In the genomic region with DNA sequence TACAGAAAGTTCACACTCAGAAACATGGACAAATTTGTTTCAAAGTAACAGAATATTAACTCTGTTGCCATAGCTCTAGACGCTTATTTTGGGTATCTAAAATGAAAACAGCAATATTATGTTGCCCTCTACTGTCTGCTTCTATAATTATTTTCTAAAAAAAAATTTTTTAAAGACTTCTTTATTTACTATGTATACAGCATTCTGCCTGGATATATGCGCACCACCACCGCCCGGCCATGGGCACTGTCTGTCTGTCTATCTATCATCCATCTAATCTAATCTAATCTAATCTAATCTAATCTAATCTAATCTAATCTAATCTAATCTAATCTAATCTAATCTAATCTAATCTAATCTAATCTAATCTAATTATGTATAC, we compare ENCODE assay signal across 8 mouse cellular contexts. TPM values are rescaled to one million over a fixed set of nuclear protein-coding genes. Genes with fewer than 3 reads are reported as not detected.
A peak's percentile ranks its signal among the peaks of the same experiment; 100 is the strongest.
DNase-seq lines count a peak whose midpoint lies in the region; ATAC-seq and TF ChIP-seq lines count a peak whose summit lies in the region.

No protein-coding gene starts in this region.

- H3K27me3 ChIP-seq in testis, adult 2 months (ENCODE audit: control insufficient read depth, insufficient read depth, low read length): no peaks in the 10 kb centered on the region
- no peaks in the 10 kb centered on the region for H3K27me3 ChIP-seq in liver, embryonic 15.5 days

- no peak overlapping the region for H3K27ac ChIP-seq in testis, adult 2 months (ENCODE audit: control insufficient read depth, insufficient read depth, low read depth, low read length)
- H3K27ac ChIP-seq in liver, embryonic 15.5 days (replicated peaks): peak overlapping the region; percentile 91

- TF ChIP-seq POLR2A in testis, adult 2 months (IDR thresholded peaks at IDR 0.05; ENCODE audit: control insufficient read depth, low read depth, low read length): no peak

- peak; percentile 25; the same call in 1 of the 2 replicates for ATAC-seq in liver, embryonic 15.5 days (ENCODE audit: insufficient read depth)
- no peak for ATAC-seq in erythroid progenitor cell, adult 5-6 weeks (replicated peaks; ENCODE audit: low FRiP score, poor library complexity, severe bottlenecking)

- peak; percentile 19 for DNase-seq in embryo, embryonic 10.5 days (ENCODE audit: low spot score)
- DNase-seq in embryo, embryonic 11 days: no peak
- DNase-seq in testis, postnatal 14 days (ENCODE audit: low spot score): no peak
- no peak for DNase-seq in layer of hippocampus, adult 18-20 months (ENCODE audit: low spot score in 2 of 2)
- DNase-seq in natural killer cell, adult 2 months (ENCODE audit: low spot score in 2 of 2): no peak

- H3K4me3 ChIP-seq in testis, adult 2 months (ENCODE audit: control insufficient read depth, low read depth, low read length): peak overlapping the region; percentile 92
- peak overlapping the region; percentile 69 for H3K4me3 ChIP-seq in liver, embryonic 15.5 days (replicated peaks)

- H3K9ac ChIP-seq in liver, embryonic 15.5 days: no peak overlapping the region

- H3K9me3 ChIP-seq in liver, embryonic 15.5 days (replicated peaks): no peaks in the 10 kb centered on the region

- 27% methylated on average over 4 of the region's 4 CpGs for WGBS in liver, embryonic 15.5 days (ENCODE audit: insufficient replicate concordance)

- no peaks in the 10 kb centered on the region; the same call in none of the 2 replicates for H3K4me1 ChIP-seq in testis, adult 2 months (ENCODE audit: control insufficient read depth, insufficient read depth, low read length)
- H3K4me1 ChIP-seq in liver, embryonic 15.5 days (replicated peaks): peaks cover 10% of the 10 kb centered on the region

- peaks cover 2% of the 10 kb centered on the region for H3K36me3 ChIP-seq in testis, adult 2 months (ENCODE audit: control insufficient read depth, insufficient read depth, low read length)
- H3K36me3 ChIP-seq in liver, embryonic 15.5 days (replicated peaks): no peaks in the 10 kb centered on the region

- no peak for TF ChIP-seq CTCF in testis, adult 2 months (IDR thresholded peaks at IDR 0.05; ENCODE audit: control insufficient read depth, insufficient read depth, insufficient replicate concordance, low read depth, low read length)

- peak overlapping the region; percentile 82 for H3K4me2 ChIP-seq in liver, embryonic 15.5 days

RNA-seq across cellular contexts. Expression of a gene that starts 0.3 kb away (rescaled TPM):
- 1.6 and 1.9 TPM in 2 replicates for polyA plus RNA-seq in testis, adult 2 months (2012; rRNA removed)
- 11.1 and 12.2 TPM in 2 replicates for polyA plus RNA-seq in liver, embryonic 15.5 days (2015; fragmentation: Nextera tagmentation; extraction: Ambion mirVana)
- 14.3 and 18.0 TPM in 2 replicates for total RNA-seq in erythroid progenitor cell, adult 5-6 weeks (2015; ENCODE audit: low replicate concordance)
- total RNA-seq in erythroid progenitor cell, adult 5-6 weeks (2017; ENCODE audit: low replicate concordance): 0.26 TPM in 1 of 2 replicates, not detected in the other
- total RNA-seq in layer of hippocampus, adult 18-20 months (2021): 1 to 10 TPM; 3.6 to 5.7 TPM

RNA-seq across cellular contexts. Expression of a gene that starts 55.8 kb away (rescaled TPM):
- polyA plus RNA-seq in testis, adult 2 months (2012; rRNA removed): 30.4 and 37.6 TPM in 2 replicates
- polyA plus RNA-seq in liver, embryonic 15.5 days (2015; fragmentation: Nextera tagmentation; extraction: Ambion mirVana): 0.96 and 1.2 TPM in 2 replicates
- 1.3 and 2.5 TPM in 2 replicates for total RNA-seq in erythroid progenitor cell, adult 5-6 weeks (2015; ENCODE audit: low replicate concordance)
- 1.5 and 2.6 TPM in 2 replicates for total RNA-seq in erythroid progenitor cell, adult 5-6 weeks (2017; ENCODE audit: low replicate concordance)
- 10 to 100 TPM; 37.8 to 40.9 TPM for total RNA-seq in layer of hippocampus, adult 18-20 months (2021)

Comparison
In these comparisons a context has a peak if more than half of its experiments do, and no peak if none do; other contexts are left out.
1. RNA of a gene that starts 55.8 kb away (total RNA-seq): 37.8 to 40.9 TPM in layer of hippocampus, adult 18-20 months; 1.3 to 2.6 TPM in erythroid progenitor cell, adult 5-6 weeks; every median in the first group is over 10 times any median in the second.